Mouse (Mus musculus) adrenal gland, postnatal 10 days (tissue): Measurements from ENCODE around the gene Tmem184c. TPM values are rescaled to one million over a fixed set of nuclear protein-coding genes. Genes with fewer than 3 reads are reported as not detected.

Source experiments
- DNase-seq: peaks from one replicate; pipeline ENCODE4 v3.0.0; 2021; ENCODE audit warnings: mixed read lengths
- long read RNA-seq, 2 experiments: library from polyadenylated mRNA; stranded (forward); transcript quantifications; one replicate each; pipeline ENCODE4 v2.0.0; 2021
- total RNA-seq, 2 experiments: library from RNA; stranded (reverse); gene quantifications; 2 replicates each; pipeline ENCODE4 v1.2.3; 2021

The Tmem184c gene
- total RNA-seq = 10 to 100 TPM; 27.3 to 29.7 TPM
- long read RNA-seq, experiment 1, transcript Tmem184c-201 (10 exons, 2,678 nt) = major isoform, 30 of 36 reads
- long read RNA-seq, experiment 1, partial matches to known transcripts = 4 of 36 reads
- long read RNA-seq, experiment 1, other reads (novel, unspliced or antisense) = 2 of 36 reads
- long read RNA-seq, experiment 2, transcript Tmem184c-201 (10 exons, 2,678 nt) = major isoform, 23 of 30 reads
- long read RNA-seq, experiment 2, partial matches to known transcripts = 2 of 30 reads
- long read RNA-seq, experiment 2, other reads (novel, unspliced or antisense) = 5 of 30 reads

DNA sequence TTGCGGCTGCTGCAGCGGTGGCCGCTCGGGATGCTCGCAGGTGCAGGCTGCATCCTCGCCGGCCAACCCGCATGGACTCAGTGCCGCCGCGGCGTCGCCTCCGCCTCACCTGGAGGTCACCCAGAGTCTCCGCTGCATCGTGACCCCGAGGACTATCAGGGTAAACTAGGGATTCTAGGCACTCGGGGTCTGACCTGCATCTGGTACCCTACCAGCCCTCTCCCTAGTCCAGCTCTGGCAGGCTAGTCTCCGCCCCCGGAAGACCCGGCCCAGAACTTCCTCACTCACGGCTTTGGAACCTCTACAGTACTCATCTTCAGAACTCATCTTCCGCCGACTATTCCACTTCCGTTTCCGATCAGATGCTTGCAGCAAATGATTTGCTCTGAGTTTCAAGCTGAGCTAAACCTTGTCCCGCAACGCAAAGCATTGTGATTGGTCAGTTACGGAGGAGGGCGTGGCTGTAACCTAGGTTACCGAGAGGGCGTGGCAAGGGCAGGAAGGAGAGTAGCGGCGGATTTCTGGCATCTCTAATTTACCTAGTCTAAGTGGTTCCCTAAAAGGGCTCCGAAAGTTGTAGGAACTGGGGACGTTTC, at the start of gene Tmem184c:
Gene Tmem184c, minus strand, starts transcription at position 325 of the 596 bp plus-strand sequence.
- peak; percentile 98 for DNase-seq

DNA sequence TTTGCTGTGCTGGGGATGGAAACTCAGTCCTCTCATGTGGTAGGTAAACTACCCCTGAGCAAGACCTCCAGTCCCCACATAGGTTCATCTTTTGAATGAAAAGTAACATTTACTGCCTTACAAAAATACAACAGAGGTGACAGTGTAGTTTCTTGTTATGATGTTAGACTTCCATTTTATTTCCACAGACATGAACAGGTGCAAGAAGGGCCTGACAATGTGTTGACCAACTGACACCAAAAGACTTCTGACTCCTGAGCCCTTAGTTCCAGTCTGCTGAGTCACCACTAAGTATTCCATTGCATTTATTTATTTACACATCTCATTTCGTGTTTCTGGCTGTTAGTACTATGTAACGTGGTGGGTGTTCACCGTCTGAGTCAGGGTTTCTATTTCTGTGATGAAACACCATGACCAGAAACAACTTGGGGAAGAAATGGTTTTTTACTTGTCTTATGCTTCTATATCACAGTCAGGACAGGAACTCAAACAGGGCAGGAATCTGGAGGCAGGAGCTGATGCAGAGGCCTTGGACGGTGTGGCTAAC, 49.1 kb upstream of the Tmem184c start:
- DNase-seq = no peak

DNA sequence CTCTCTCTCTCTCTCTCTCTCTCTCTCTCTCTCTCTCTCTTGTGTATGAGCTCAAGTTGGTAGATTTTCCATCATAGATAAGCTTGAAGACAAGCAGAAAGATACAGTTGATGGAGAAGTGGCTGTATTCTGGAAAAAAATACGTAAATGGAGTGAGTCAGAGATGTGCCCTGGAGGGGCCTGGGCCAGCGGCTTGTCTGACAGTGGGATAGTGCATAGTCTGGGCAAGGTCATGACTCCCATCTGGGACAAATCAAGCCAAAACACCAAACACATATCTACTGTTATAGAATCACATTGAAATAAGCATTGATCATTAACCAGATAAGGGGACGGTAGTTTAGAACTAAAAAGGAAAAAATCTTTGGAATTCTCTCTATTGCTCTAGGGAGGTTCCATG, 47.9 kb upstream of the Tmem184c start:
- no peak for DNase-seq

DNA sequence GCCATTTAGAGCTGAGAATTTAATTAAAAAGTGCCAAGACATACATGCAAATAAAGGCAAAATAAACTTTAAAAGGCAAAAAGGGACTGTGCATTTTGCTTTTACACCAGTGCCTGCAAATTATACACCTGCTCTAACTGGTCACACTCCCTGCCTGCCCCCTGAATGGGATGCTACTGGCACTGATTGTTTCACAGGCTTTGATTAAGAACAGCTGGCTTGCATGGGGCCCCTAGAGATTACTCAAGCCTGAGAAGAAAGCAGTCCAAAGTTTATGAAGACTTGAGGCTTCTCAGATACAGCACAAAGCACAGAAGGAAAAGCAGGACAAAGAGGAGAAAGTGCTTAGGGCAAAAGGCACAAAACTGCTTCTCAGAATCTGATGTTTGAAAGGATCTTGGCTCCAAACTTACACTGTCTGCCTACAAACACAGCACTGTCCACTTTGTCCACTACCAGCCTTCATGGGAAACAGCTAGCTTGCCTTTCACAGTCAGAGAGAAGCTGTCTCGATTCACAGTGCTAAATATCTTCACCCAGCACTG, 40.2 kb upstream of the Tmem184c start:
- DNase-seq = no peak

DNA sequence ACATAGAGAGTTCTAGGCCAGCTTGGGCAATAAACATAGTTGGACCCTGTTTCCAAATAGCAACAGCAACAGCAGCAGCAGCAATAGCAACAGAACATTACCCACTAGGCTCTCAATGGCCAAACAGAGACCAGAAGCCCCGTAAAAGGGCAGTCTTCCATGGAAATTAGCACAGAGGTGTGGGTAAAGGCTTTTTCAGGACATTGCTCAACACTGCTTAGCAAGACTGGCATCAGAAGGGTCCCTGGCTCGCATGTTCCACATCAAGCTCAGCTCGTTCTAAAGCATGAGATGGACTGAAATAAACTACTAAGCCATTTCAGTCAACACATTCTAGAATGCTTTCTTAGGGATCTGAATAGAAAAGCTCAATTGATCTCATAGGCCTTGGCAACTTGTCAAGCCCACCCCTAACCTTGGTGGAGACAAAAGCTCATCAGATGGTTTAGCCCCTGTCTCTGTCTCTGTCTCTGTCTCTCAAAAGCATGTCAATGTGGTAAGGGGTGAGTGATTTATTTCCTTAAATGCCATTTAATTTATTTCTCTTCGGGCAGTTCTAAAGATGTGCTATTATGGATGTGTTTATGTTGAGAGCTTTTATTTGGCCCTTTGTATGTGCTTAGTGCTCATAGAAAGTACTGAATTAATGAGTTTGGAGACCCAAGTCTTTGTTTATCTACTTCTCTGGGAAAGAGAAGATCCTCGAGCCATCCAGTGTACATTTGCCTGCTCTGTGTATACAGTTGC, 29.8 kb upstream of the Tmem184c start:
- DNase-seq = no peak

DNA sequence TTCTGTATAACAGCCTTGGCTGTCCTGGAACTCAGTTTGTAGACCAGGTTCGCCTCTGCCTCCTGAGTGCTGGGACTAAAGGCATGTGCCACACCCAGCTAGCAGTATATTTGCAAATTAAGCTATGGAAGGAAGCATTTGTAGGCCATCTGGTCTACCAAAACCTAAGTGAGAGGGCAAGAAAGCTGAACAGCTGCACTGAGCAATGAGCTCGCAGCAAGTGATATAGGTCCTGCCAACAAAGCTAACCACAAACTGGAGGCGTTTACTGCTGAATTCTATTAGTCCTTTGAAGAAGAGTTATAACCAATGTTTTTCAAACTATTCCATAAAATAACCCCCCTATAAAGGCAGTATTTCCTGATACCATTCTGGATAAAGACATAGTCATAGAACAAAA, 27.1 kb upstream of the Tmem184c start:
- no peak for DNase-seq

DNA sequence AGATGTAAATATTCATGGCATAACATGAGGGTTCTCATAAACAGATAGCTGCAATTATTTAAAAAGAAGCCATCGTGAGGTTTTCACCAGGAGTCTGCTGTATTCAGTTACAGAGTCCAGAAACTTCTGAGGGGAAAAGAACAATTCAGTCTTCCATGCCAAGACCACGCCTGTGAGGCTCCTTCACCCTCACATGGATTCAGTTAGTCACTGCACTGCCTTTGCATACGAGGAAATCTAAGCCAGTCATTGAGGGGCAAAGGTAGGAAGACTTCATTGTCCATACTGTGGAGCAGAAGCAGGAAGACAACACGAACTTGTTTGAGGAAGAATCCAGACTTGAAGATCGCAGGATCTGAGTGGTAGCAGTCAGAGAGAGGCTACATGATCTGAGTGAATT, 23.5 kb upstream of the Tmem184c start:
- DNase-seq = no peak

DNA sequence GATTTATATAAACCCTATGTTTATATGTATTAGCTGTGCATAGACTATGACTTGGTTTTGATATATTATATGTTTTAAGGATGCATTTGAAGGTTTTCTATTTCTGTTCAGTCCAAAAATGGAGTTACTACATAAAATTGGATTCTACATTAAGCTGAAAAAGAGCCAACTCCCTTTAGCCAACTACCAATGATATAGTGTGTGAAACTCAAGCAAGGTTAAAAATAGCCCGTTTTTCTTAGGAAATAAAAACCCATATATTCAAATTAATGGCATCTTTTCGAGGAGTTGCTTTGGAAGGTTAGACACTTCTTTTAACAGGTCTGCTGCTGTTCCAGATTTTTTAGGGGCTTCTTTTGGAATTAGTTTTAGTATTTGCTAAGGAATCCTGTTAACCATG, 22.7 kb upstream of the Tmem184c start:
- DNase-seq = no peak

DNA sequence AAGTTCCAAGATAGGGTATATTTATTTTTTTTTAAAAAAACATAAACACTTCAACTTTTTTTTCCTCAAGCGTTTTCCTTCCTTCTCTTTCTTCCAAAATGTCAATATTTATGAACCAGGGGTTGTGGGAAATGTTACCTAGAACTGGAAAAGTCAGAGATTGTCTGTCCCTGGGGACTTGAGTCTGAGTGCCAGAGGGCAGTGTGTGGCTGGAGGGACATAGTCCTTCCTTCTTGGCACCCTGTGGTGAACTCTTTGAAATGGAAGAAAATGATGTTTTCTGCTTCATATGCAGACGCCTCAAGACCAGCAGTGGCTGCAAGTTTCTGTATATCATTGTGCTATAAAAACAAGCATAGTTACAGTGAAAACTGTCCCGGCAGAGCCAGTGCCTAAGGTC, 20.2 kb upstream of the Tmem184c start:
- DNase-seq = peak; percentile 13

DNA sequence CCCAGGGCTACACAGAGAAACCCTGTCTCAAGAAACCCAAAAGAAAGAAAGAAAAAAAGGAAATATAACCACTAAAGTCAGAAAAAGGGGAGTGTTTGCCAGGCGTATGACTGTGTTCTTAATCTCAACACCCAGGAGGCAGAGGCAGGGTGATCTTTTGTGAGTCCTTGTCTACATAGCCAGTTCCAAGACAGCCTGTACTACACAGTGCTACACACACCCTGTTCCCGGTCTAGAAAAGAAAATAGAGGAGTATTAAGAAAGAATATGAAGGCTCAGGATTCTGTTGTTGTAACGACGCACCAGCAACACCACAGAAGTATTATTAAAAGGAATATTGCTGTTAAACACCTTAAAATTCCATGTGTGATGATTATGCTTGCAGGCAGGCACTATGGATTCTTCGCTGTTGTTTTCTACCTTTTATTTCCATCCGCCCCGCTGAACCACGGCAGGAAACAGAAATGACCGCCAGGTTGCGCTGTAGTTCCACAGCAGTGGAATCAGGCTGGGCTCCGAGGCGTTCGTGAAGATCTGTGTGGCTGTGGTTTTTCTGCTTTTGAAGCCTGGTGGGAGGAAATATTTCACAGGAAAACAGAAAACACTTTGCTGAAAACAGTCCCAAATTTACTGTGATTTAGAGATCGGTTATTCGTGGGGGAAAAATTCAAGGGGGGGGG, 19.5 kb upstream of the Tmem184c start:
- DNase-seq = peak; percentile 90

DNA sequence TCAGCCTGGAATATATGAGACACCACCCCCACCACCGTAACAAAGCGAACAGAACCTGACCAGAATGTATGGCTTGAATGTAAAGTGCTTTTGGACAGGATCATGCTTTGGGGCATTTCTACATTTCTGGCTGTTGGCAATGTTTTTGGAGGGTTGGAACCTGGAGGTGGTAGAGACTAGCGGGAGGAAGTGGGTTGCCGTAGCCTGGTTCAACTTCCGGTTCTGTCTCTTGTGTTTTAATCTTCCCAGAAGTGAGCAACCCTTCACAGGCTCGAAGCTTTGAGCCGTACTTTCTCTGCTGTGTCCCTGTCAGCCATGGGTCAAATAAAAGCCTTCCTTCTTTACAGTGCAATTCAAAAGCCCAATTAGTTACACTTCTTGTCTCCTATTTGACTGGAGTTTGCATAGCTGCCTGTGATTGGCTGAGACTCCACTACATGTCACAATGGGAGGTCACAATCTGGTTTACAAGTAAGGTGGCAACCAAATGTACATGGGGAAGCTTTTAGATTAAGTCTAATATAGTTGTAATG, 13.2 kb upstream of the Tmem184c start:
- DNase-seq = no peak

DNA sequence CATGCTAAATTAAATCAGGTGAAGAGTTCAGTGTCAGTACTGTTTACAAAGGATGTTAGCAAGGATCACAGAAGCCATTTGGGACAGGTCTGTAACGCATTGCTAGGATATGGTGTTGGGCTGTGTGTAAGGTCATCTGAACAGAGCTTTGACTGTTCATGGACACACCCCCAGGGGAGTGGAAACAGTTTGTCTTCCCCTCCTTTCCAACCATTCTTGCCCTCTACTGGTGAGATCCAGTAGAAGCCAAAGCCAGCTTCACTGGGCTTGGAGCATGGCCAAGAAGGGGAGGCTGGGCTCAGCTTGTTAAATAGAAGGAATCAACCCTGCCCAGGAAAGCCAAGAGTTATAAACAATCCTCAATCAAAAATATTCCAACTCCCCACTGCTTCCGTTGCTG, 7.4 kb upstream of the Tmem184c start:
- DNase-seq = peak; percentile 66

DNA sequence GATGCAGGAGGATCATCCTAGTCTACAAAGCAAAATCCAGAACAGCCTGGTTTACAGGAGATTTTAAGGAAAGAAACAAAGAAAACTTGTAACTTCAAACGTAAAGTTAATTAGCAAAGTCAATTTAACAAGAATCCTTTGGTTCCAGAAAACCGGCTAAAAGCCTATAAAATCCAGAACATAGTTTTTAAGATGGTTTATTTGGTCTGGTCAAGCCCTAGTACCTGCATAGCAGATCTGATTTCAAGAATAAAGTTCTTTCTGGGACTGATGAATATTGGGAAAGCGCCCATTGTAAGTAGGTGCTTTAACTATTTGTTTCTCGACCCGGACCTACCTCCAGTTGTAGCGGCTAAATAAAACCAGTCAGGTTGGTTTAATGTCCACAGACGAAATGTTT, 877 bp downstream of the Tmem184c start:
- DNase-seq = no peak

DNA sequence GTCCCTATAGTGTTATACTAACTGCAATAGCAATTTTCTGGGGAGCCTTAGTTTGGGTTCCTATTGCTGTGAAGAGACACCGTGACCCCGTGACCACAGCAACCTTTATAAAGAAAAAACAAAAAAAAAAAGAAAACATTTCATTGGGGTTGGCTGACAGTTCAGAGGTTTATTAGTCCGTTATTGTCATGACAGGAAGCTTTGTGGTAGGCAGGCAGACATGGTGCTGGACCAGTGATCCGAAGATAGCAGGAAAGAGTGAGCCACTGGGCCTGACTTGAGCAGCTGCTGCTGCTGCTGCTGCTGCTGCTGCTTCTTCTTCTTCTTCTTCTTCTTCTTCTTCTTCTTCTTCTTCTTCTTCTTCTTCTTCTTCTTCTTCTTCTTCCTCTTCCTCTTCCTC, 26.3 kb downstream of the Tmem184c start:
- no peak for DNase-seq

DNA sequence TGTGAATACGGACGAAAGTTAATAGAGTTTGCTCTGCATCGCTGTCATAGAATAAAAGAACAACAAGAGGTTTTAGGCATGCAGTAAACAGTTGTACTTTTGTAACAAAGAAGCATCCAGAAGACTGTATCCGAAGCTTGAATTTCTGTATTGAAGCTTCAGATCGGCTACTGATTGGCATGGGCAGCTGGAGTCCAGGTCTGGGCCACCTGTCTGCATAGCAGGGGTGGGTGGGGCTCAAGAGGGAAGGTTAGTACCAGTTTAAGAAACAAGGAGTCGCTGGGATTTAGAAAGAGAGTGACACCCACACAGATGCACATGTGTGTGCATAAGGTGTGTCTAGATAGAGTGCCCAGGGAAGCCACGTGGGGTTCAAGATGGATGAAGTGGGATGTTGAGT, 32.8 kb downstream of the Tmem184c start:
- no peak for DNase-seq

DNA sequence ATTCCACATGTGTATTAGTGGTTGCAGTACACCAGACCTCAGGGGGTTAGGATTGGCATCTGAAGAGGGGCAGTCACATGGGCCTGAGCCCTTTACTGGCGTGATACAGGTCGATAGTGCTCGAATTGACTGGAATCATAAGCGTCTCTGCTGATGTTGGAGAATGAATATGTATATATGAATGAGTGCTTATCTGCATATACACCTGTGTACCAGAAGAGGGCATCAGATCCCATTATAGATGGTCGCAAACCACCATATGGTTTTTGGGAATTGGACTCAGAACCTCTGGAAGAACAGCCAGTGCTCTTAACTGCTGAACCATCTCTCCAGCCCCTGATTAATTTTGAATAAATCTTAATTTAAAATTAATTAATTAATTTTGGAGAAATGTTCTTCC, 36.3 kb downstream of the Tmem184c start:
- no peak for DNase-seq

DNA sequence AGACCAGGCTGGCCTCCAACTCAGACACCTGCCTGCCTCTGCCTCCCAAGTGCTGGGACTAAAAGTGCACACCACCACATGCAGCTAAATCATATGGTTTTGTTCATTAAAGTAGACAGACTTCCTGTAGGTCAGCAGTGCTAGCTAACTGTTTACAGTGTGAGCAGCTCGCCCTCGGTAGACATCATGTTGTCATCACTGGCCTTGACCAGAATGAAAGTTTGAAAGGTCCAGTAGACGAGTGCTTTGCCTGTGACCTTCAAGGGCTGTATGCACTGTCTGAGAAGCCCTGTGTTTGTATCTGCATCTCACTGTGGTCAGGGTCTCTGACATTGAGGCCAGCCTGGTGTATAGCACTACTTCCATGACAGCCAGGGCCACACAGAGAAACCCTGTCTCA, 49.1 kb downstream of the Tmem184c start:
- DNase-seq = peak; percentile 7

DNA sequence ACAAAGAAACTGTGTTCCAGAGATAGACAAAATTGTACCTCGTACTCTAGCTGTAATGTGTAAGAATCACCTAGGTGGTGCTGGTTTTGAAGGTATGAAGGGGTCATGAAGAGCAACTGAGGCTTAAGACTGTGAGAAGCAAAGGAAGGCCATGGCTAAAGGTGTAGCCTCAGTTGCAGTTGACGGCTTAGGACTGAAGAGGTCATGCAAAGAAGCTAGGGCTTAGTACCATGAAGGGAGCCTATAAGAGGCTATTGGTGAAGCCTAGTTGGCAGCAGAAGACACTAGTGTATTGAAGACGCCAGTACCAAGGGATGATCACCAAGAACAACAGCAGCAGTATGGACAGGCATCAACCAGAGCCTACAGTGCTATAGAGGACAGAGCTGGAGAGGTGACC, 58.0 kb downstream of the Tmem184c start:
- no peak for DNase-seq

DNA sequence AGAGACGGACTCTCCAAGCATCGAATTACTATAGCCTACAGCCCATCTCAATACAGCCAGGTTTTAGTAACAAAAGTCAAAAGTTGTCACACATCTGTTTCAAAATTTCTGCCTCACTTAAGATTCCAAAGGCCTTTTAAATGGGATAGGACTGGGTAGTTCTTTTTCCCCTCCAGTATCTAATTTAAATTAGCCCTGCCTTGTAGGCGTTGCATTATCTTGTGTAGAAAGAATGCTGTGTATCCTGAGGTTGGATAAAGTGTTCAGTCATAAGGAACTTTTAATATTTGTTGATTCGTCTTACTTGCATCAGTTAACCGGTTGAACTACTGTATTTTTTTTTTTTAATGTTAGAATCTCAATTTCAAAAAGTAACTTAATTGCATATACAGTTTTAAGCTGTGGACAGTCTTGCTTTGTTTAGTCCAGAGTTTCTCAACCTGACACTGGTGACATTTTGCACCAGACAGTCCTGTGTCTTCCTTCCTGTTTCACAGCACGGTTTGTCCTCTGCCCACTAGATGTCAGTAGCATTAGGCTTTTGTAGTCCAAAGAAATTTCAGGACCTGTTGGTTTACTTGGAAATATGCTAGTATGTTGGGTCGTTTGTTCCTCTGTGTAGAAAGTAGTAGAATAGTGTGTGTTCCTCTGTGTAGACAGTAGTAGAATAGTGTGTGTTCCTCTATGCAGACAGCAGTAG, 60.5 kb downstream of the Tmem184c start:
- DNase-seq = peak; percentile 35

DNA sequence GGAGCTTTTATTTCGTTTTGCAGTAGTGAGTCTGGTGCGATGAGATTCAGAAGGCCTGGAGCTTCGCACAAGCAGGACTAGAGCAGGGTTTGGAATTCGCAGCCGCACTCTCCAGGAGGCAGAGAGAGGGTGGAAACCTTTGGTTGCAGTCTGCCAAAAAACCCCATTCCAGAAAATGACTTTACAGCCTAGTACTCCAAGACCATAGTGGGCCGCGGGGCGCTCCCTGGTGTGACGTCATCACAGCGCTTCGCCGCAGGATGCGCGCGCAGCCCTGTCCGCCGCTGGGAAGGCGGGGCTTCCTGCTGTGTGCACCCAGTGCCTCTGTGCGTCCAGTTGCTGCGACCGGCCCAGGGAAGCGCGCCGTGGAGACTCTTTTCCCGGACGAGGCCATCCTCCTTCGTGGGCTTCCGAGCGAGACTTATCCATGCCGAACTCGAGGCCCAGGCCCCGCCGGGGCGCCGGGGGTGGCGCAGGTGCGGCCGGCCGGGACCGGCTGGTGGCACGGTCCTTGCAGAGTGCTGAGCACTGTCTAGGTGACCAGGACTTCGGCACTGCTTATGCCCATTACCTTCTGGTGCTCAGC, 61.3 kb downstream of the Tmem184c start, which contains the start of gene Prmt9:
Gene Prmt9, plus strand, starts transcription at position 277 of the 586 bp plus-strand sequence.
- DNase-seq = peak; percentile 98
